Mouse (Mus musculus) urinary bladder, postnatal 25 days (tissue): Measurements from ENCODE around the gene BC037034.
"Not testable (repeated sequence)": the region's sequence is repeated elsewhere in the genome, so short reads cannot be mapped to it uniquely, and the experiment has no call there.

Experiments
- DNase-seq: peaks from one replicate; pipeline ENCODE4 v3.0.0; 2022; ENCODE audit warnings: low spot score

The BC037034 gene

GRCm38 (mm10) chr5:138262001-138262400 is 1.8 kb downstream of the BC037034 start:
- no peak for DNase-seq

DNA sequence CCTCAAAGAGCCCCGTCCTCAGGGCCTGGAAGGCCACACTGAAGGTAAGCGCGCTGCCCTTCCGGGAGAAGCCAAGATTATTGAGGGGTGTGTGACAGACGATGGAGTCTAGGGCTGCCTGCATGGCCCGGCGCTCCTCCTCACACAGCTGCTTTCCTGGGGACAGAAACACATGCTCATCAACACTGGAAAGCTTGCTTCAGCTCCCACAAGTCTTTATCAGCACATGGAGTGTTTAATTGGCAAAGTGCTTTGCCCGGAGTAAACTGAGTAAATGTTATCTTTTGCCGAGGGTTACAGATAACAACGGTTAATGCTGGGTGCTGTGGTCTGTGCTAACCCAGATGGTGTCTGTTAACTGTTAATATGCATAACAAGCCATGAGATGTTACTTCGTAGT is 3.0 kb downstream of the BC037034 start:
- DNase-seq: no peak

GRCm38 (mm10) chr5:138260051-138260450 is 3.8 kb downstream of the BC037034 start:
- DNase-seq: no peak

- no peak for DNase-seq
These were observed 4.8 kb downstream of the BC037034 start for GRCm38 (mm10) chr5:138258993-138259392.

- no peak for DNase-seq
These were observed 5.3 kb downstream of the BC037034 start for GRCm38 (mm10) chr5:138258542-138258941.

GRCm38 (mm10) chr5:138258078-138258477 is 5.8 kb downstream of the BC037034 start:
- no peak for DNase-seq

DNA sequence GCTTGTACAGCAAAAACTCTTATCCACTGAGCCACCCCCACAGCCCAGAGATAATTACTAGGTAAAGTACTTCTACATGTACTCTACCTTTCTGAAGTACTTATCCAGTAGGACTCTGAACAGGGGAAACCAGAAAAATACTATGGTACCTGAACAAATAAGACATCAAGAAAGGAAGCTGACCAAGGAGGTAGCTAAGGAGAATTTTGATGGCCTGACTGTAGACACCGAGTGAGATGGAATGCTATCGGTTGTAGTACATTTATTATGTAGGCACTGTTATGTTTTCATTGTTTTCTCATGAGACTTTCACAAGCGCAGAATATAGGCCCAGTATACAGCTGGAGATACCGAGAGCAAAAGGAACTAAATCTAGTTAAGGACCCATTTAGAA is 6.3 kb downstream of the BC037034 start:
- no peak for DNase-seq

DNA sequence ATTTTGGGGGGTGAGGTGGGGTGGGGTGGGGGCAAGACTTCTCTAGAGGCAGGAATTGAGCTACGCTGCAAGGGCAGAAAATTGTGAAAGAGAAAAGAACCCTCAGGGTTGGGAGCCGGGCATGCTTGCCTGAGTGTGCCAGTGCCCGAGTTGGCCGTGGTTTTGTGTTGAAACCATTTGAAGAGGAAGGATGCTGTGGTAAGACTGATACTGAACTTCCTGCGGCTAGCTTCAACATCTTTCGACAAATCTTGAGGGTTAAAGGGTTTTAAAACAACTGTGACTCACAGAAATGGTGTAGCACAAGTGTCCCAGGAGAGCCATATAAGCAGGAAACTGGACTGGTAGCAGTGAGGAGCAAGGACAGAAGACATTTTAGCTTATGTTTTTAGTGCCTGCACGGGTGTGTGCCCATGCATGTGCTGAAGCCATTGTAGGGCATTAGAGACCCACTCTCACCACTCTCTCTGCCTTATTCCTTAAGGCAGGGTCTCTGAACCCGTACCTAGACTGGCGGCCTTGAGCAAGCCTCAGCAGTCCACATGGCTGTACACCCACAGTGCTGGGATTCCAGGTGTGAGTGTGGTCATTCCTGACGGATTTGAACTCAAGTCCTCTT is 6.8 kb downstream of the BC037034 start:
- DNase-seq: no peak

GRCm38 (mm10) chr5:138256094-138256467 is 7.8 kb downstream of the BC037034 start:
- DNase-seq: no peak

- peak; percentile 85 for DNase-seq
These were observed 8.3 kb downstream of the BC037034 start, which contains the start of gene Lamtor4 for GRCm38 (mm10) chr5:138255353-138256093. Gene Lamtor4, plus strand, starts transcription at chr5:138255482.

GRCm38 (mm10) chr5:138253061-138253460 is 10.8 kb downstream of the BC037034 start:
- DNase-seq: no peak

DNA sequence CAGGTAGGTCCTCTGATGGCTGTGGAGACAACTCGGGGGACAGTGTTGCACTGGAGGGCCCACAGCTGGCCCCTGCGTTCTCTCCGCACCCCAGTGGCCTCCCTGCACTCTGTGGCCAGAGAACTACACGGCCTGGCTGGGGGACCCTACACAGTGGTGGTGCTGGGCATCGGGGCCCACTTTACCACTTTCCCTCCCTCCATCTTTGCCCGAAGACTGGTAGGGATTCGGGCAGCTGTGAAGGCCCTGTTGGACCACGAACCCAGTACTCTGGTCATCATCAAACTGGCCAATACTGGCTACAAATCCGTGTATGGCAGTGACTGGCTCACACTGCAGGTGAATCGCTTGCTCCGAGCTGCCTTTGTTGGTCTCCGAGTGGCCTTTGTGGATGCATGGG is 12.7 kb downstream of the BC037034 start:
- DNase-seq: no peak

GRCm38 (mm10) chr5:138241511-138241910 is 22.3 kb downstream of the BC037034 start:
- no peak for DNase-seq

- no peak for DNase-seq
These were observed 29.6 kb downstream of the BC037034 start for GRCm38 (mm10) chr5:138234224-138234623.

- no peak for DNase-seq
These were observed 30.1 kb downstream of the BC037034 start for GRCm38 (mm10) chr5:138233778-138234177.

DNA sequence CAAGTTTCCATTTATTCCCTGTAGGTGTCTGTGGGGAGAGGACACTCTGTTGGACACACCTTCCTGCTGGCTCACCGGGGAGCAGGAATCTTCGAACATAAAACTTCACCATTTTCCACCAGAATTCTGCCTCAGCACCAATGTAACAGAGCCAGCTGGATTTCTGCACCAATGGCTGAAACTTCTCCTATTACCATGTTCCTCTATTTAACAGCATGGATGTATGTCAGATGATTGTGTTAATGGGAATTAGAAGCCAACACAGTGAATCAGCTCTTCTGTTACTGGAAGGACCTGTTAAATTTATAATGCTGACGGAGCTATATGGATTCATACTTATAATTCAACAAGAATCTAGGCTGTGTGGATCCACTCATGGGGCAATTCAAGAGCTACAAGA is 34.3 kb downstream of the BC037034 start:
- DNase-seq: no peak

DNA sequence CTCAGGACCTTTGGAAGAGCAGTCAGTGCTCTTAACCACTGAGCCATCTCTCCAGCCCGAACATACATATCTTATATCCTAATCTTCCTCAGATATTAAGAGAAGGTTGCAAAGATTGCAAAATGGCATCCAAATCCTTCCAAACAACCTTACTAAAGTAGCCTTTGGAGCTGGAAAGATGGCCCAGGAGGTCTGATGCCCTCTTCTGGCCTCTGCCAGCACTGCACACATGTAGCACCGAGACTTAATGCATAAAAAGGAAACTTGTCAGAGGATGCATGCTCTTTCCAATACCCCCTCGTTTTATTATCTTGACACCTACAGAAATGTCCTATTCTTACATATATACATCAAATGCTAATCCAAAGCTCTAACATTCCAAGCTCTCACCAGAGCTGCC is 35.8 kb downstream of the BC037034 start:
- DNase-seq: no peak

GRCm38 (mm10) chr5:138227367-138227766 is 36.5 kb downstream of the BC037034 start:
- DNase-seq: no peak

- DNase-seq: no peak
These were observed 37.3 kb downstream of the BC037034 start for GRCm38 (mm10) chr5:138226491-138226890.

DNA sequence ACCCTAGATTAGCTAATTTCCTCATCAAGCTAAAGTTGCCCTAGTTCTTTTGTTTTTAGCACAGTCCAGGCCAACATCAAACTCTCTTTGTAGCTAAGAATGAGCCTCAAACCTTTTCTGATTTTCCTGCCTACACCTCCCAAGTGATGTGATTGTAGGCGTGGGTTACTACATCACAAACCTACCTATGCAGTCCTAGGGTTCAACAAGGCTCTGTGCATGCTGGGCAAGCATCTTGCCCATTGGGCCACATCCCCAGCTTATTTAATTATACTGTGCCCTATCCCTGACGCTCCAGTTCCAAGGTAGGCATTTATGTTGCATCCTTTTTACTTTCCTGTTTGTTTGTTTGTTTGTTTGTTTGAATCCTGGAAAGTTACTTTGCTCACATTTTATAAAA is 38.1 kb downstream of the BC037034 start, which contains the start of gene Nxpe5:
Gene Nxpe5, plus strand, starts transcription at position 199 of the 400 bp plus-strand sequence.
- no peak for DNase-seq

DNA sequence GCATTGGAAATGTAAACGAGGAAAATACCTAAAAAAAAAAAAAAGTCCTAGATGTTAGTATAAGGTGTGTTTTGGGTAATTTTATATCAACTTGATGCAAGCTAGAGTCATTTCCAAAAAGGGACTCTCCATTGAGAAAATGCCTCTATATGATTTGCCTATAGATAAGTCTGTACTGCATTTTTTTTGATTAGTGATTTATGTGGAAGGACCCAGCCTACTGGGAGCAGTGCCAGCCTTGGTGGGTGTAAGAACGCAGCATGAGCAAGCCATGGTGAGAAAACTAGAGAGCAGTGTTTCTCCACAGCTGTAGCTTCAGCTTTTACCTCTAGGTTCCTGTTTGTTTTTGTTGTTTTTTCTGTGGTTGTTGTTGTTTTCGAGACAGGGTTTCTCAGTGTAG is 40.5 kb downstream of the BC037034 start:
- no peak for DNase-seq

GRCm38 (mm10) chr5:138222111-138222510 is 41.7 kb downstream of the BC037034 start:
- peak; percentile 91 for DNase-seq

DNA sequence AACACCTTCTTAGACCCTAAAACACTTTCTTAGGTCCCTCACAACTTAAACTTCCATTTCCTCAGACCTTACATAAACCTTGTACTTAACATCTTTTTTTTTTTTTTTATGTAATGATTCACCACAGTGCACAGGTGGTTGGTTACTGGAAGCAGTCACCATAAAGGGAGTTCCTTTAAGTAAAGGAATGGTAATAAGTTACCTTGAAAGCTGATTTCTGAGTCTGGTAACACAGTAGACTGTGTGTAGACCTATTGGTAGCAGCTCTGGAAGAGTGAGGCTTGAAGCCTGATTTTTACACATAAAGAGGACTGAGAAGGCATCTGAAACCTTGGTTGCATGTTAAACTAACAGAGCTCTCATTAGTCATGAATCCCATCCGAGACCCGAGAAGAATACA is 44.0 kb downstream of the BC037034 start:
- no peak for DNase-seq

GRCm38 (mm10) chr5:138216632-138217031 is 47.2 kb downstream of the BC037034 start:
- DNase-seq: not testable (repeated sequence)
